Mouse (Mus musculus) colon, adult 2 months (tissue): ENCODE measurements around the gene Lmnb2. TPM values are rescaled to one million over a fixed set of nuclear protein-coding genes. Genes with fewer than 3 reads are reported as not detected.

Experiments
- polyA plus RNA-seq: library from polyadenylated mRNA; depleted of rRNA; stranded (reverse); fragments of >200 nt; gene quantifications from 2 replicates; pipeline ENCODE4 v1.2.3, GENCODE M21; 2012; rRNA removed

Lmnb2 gene
- polyA plus RNA-seq, result 42.0 and 44.6 TPM in 2 replicates

GRCm38 (mm10) chr10:80917779-80918434 lies at the start of gene Lmnb2:
Lmnb2 (minus strand) TSS chr10:80918245.

GRCm38 (mm10) chr10:80929299-80930226 lies 11.5 kb upstream of the Lmnb2 start, which contains the start of gene Gadd45b:
Gadd45b (plus strand) TSS chr10:80930073.

GRCm38 (mm10) chr10:80900318-80901247 lies 17.5 kb downstream of the Lmnb2 start, which contains the start of gene Timm13:
Timm13 (minus strand) TSS chr10:80900969.

GRCm38 (mm10) chr10:80871581-80871980 lies 46.5 kb downstream of the Lmnb2 start, which contains the start of gene Tmprss9:
Tmprss9 (plus strand) TSS chr10:80871848.

GRCm38 (mm10) chr10:80854913-80855748 lies 62.9 kb downstream of the Lmnb2 start, which contains the start of the genes Lsm7 and Sppl2b:
Lsm7 (minus strand) TSS chr10:80855209.
Sppl2b (plus strand) TSS chr10:80855275.

Other genes starting within 250 kb of the Lmnb2 start
- gene Mknk2, start 240.1 kb downstream of the Lmnb2 start, polyA plus RNA-seq, result 385 and 392 TPM in 2 replicates
- gene Mob3a, start 216.3 kb downstream of the Lmnb2 start, polyA plus RNA-seq, result 39.9 and 49.0 TPM in 2 replicates
- gene Izumo4, start 216.1 kb downstream of the Lmnb2 start, polyA plus RNA-seq, result 52.3 and 56.7 TPM in 2 replicates
- gene Ap3d1, start 176.0 kb downstream of the Lmnb2 start, polyA plus RNA-seq, result 116 and 122 TPM in 2 replicates
- gene Dot1l, start 163.0 kb downstream of the Lmnb2 start, polyA plus RNA-seq, result 25.5 and 45.2 TPM in 2 replicates
- 31.8 and 39.2 TPM in 2 replicates for gene Sf3a2, start 120.0 kb downstream of the Lmnb2 start, polyA plus RNA-seq
- gene Plekhj1, start 119.6 kb downstream of the Lmnb2 start, polyA plus RNA-seq, result 54.2 and 71.9 TPM in 2 replicates
- gene Amh, start 113.0 kb downstream of the Lmnb2 start, polyA plus RNA-seq, result 0.67 and 1.1 TPM in 2 replicates
- gene Jsrp1, start 104.7 kb downstream of the Lmnb2 start, polyA plus RNA-seq, result 0.13 TPM in 1 of 2 replicates, not detected in the other
- 843 and 1,116 TPM in 2 replicates for gene Oaz1, start 91.6 kb downstream of the Lmnb2 start, polyA plus RNA-seq
- gene Lingo3, start 74.2 kb downstream of the Lmnb2 start, polyA plus RNA-seq, result not detected in 2 replicates
- gene Lsm7, start 63.0 kb downstream of the Lmnb2 start, polyA plus RNA-seq, result 73.9 and 111 TPM in 2 replicates
- gene Sppl2b, start 63.0 kb downstream of the Lmnb2 start, polyA plus RNA-seq, result 128 and 145 TPM in 2 replicates
- 0.30 and 0.33 TPM in 2 replicates for gene Tmprss9, start 46.4 kb downstream of the Lmnb2 start, polyA plus RNA-seq
- gene Timm13, start 17.3 kb downstream of the Lmnb2 start, polyA plus RNA-seq, result 270 and 310 TPM in 2 replicates
- gene Gadd45b, start 11.8 kb upstream of the Lmnb2 start, polyA plus RNA-seq, result 28.3 and 29.6 TPM in 2 replicates
- gene Gng7, start 96.7 kb upstream of the Lmnb2 start, polyA plus RNA-seq, result 1.2 and 1.7 TPM in 2 replicates
- 0.54 and 0.86 TPM in 2 replicates for gene Diras1, start 107.4 kb upstream of the Lmnb2 start, polyA plus RNA-seq
- gene Slc39a3, start 119.2 kb upstream of the Lmnb2 start, polyA plus RNA-seq, result 43.7 and 44.3 TPM in 2 replicates
- 211 and 238 TPM in 2 replicates for gene Sgta, start 141.9 kb upstream of the Lmnb2 start, polyA plus RNA-seq
- gene Thop1, start 151.8 kb upstream of the Lmnb2 start, polyA plus RNA-seq, result 58.4 and 62.8 TPM in 2 replicates
- 4.2 and 6.2 TPM in 2 replicates for gene Creb3l3, start 180.6 kb upstream of the Lmnb2 start, polyA plus RNA-seq
- gene Map2k2, start 187.7 kb upstream of the Lmnb2 start, polyA plus RNA-seq, result 322 and 325 TPM in 2 replicates
- gene Zbtb7a, start 217.0 kb upstream of the Lmnb2 start, polyA plus RNA-seq, result 243 and 284 TPM in 2 replicates
- gene Pias4, start 249.7 kb upstream of the Lmnb2 start, polyA plus RNA-seq, result 55.8 and 61.5 TPM in 2 replicates